Mouse (Mus musculus): Measurements from ENCODE around the gene Gm5478.
"Not testable (repeated sequence)": the region's sequence is repeated elsewhere in the genome, so short reads cannot be mapped to it uniquely, and the experiment has no call there.

Gene Gm5478

DNA sequence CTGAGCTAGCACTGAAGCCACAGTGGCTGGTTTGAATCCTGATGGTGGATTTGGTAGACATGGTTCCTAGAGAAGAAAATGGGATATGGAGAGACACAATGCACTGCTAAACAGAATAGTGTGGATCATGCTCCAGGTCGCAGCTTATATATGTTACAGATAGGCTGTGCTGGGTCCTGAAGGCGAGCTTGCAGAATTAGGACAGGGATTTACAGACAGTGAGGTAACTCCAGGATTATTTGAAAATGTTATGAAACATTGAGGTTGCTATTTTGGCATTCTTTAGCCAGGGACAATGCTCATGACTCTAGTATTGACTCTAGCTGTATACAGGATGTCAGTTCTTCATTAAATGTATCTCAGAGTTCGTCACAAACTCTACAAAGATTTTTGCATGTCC is at the start of gene Gm5478:
Gene Gm5478, minus strand, starts transcription at position 101 of the 400 bp plus-strand sequence.
- no peak for DNase-seq

DNA sequence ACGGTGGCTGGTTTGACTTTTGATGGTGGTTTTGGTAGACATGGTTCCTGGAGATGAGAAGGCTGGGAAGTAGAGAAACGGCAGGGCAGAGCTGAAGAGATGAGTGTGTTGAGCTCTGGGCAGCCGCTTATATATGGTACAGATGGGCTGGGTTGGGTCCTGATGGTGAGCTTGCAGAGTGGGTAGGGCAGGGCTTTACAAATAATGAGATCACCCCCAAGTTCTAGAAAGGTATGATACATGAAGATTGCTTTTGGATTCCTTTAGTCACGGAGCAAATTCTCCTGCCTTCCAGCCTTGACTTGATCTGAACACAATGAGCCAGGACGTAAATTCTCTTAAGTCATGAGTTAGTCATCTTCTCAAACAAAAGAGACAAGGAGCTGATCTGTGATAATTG is 47.0 kb upstream of the Gm5478 start, which contains the start of gene Krt6a:
Gene Krt6a, minus strand, starts transcription at position 101 of the 400 bp plus-strand sequence.
- DNase-seq = no peak

DNA sequence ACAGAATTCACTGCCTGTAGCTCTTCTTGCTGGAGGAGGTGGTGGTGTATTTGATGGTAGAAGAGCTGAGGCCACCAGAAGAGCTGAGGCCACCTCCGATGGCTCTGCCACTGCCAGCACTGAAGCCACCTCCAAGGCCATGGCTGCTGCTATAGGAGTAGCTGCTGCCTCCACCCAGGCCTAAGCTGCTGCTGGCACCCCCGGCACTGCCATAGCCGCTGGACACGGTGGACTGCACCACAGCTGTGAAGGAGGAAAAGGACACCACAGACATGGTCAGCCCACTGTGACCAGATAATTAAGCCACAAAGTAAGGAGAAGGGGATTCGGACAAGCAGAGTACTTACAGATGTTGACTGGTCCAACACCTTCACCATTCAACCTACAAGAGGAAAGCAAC is 43.3 kb upstream of the Gm5478 start:
- DNase-seq = not testable (repeated sequence)

DNA sequence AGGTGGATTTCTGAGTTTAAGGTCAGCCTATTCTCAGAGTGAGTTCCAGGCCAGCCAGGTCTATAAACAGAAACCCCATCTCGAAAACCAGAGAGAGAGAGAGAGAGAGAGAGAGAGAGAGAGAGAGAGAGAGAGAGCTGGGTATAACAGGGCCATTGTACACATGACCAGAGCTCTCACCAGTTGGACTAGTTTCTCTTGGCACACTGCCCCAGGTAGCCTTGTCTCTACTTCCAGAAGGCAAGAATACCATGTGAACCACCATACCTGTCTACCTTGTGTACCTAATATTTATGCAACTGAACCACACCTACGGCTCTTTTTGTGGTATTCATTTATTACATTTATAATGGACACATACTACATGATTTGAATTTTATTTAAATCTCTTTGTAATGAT is 41.0 kb upstream of the Gm5478 start:
- DNase-seq = no peak

DNA sequence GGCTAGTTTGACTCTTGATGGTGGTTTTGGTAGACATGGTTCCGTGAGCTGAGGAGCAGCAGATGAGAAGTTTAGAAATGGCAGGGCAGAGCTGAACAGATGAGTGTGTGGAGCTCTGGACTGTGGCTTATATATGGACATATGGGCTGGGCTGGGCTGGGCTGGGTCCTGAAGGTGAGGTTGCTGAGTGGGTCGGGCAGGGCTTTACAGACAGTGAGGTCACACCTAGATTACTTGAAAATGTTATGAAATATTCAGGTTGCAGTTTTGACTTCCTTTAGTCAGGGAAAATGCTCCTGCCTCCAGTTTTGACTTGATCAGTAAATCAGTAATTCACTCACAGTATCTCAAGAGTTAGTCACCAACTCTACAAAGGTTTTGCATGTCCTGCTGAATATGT is 33.0 kb upstream of the Gm5478 start, which contains the start of gene Krt6b:
Gene Krt6b, minus strand, starts transcription at position 101 of the 400 bp plus-strand sequence.
- no peak for DNase-seq

DNA sequence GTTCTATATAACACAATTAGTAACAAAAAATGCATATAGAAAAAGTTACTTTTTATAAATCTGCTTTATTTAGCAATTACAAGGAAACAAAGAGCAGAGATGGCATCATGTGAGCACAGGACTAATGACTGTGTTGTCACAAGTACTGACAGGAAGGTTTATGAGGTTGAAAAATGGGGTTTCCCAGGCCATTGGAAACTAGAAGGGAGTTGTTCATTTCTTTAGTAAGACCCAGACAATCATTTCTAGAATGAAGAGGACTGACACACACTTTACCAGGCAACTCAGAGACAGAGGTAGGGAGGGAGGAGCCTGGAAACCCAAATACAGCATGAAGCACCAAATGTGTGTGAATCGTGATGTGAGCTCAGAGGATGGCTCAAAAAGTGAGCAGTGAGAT is 28.8 kb upstream of the Gm5478 start:
- no peak for DNase-seq

DNA sequence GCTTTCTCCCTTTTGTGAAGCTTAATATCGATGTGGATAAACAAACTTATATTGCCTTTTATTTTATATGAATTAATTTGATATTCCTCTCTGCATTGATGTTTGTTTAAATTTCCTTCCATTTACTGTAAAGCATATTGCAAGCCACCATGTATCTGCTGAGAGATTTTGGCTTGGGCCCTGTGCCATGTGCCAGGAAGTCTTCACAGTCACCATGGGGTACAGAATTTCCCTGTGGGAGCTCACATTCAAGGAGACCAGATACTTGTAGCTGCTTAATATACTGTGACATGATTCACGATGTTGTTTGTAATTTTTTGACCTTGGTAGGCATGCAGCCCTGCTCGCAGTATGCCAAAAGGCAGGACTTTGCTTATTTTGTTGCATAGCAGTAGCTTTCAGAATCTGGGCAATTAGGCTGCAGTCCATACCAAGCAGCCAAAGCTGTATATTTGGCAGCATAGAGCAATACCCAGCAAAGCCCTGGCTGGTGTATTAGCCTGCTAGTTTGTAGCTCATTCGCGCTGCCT is 5.6 kb upstream of the Gm5478 start:
- DNase-seq = no peak

DNA sequence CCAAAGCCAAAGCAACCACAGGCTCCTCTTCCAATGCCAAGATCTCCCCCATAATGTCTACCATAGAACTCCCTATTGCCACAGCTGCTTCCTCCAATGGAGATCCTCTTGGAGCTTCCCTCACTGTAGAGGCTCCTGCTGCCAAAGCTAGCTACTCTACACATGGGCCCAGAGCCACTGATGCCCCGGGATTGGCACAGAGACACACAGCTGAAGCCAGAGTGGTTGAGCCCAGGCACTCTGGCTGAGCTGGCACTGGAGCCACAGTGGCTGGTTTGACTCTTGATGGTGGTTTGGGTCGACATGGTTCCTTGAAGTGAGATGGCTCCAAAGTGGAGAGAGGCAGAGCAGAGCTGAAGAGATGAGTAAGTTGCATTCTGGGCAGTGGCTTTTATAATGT is 19.3 kb downstream of the Gm5478 start, which contains the start of gene Gm5414:
Gene Gm5414, minus strand, starts transcription at position 305 of the 400 bp plus-strand sequence.
- DNase-seq = no peak

DNA sequence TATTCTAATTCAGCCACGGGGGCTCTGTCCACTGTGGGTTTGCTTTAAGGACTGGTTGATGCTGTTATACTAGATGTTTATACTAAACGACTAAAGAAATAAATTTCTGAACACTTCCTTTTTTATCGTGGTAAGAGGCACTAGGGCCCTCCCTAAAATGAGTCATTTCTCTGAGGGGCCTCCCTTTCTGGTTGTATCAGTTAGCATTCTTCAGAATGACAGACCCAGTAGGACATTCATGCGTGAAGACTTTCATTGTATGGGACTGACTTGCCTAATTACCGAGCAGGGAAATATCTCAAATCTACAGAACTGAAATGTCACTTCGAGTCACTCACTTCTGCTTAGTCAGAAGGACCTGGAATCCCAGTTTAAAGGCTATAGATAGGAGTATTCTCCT is 48.1 kb downstream of the Gm5478 start:
- no peak for DNase-seq

Measured in layer of hippocampus, adult 9-11 months (tissue).